Mouse (Mus musculus): ENCODE measurements around the gene Gramd1c.

- no peak for TF ChIP-seq CTCF (conservative IDR thresholded peaks at IDR 0.05 in 1 of 2, IDR thresholded peaks at IDR 0.05 in 1 of 2; ENCODE audit: low read depth in 2 of 2, low read length in 2 of 2)
- no peak for TF ChIP-seq MAFK (IDR thresholded peaks at IDR 0.05; ENCODE audit: insufficient replicate concordance, low read length)
- no peak for TF ChIP-seq MAX (IDR thresholded peaks at IDR 0.05; ENCODE audit: low read length)
- no peak for TF ChIP-seq SMC3 (IDR thresholded peaks at IDR 0.05; ENCODE audit: low read depth, low read length)
- no peak for TF ChIP-seq POLR2A (IDR thresholded peaks at IDR 0.05; ENCODE audit: low read depth, low read length)
- TF ChIP-seq POLR2AphosphoS2 (IDR thresholded peaks at IDR 0.05; ENCODE audit: low read depth, low read length), result no peak
- TF ChIP-seq MYC (IDR thresholded peaks at IDR 0.05; ENCODE audit: low read depth, low read length), result no peak
- TF ChIP-seq TBP (conservative IDR thresholded peaks at IDR 0.05; ENCODE audit: low read depth, low read length), result no peak
- TF ChIP-seq ZKSCAN1 (IDR thresholded peaks at IDR 0.05; ENCODE audit: borderline replicate concordance, low read depth, low read length), result no peak
These were observed 27.9 kb downstream of the Gramd1c start for GRCm38 (mm10) chr16:44035221-44035620.

Measured in CH12.LX (cell line).